Mouse (Mus musculus) liver, adult 2 months (tissue): ENCODE measurements at regions not wholly inside any gene's neighbourhood (a gene's known extent, or its start where the extent isn't known, plus 50 kb on each side); places are given as distances from the start of the nearest gene placed in this dataset.

ENCODE experiments used
- CTCF ChIP-seq: fragments of 200-500 bp; IDR thresholded peaks from 2 replicates; pipeline ENCODE4 v1.5.1; 2011; ENCODE audit warnings: low read depth, low read length, control low read depth
- POLR2A ChIP-seq: fragments of 200-500 bp; IDR thresholded peaks from 2 replicates; pipeline ENCODE4 v1.6.1; 2011; ENCODE audit warnings: low read length, control low read depth; ENCODE audit not compliant: insufficient read depth; ENCODE audit errors: extremely low read depth

- TF ChIP-seq POLR2A (no peak), CTCF (no peak)
Measured at GRCm38 (mm10) chr1:108094622-108095021, 504.8 kb downstream of the Serpinb8 start.
